Mouse (Mus musculus) forebrain, embryonic 16.5 days (tissue): ENCODE measurements around the gene Smox. TPM values are rescaled to one million over a fixed set of nuclear protein-coding genes. Genes with fewer than 3 reads are reported as not detected.

ENCODE experiments used
- ATAC-seq: fragments of 200-750 bp; cut with Nextera tagmentation; 2 replicates; pipeline ENCODE4 v1.8.0; 2017; ENCODE audit warnings: mild to moderate bottlenecking, moderate library complexity
- H3K27ac ChIP-seq: fragments of 300-500 bp; sonication (generic); 2 replicates; pipeline ENCODE4 v1.5.1; 2014; ENCODE audit warnings: low read length, control low read depth
- H3K27me3 ChIP-seq: fragments of 300-500 bp; sonication (generic); replicated peaks from 2 replicates; pipeline ENCODE4 v1.6.1; 2014; ENCODE audit warnings: low read length; ENCODE audit not compliant: control insufficient read depth, insufficient read depth
- H3K36me3 ChIP-seq: fragments of 300-500 bp; sonication (generic); 2 replicates; pipeline ENCODE4 v1.6.1; 2014; ENCODE audit not compliant: control insufficient read depth, insufficient read depth
- H3K4me1 ChIP-seq: fragments of 300-500 bp; sonication (generic); replicated peaks from 2 replicates; pipeline ENCODE4 v1.6.1; 2014; ENCODE audit warnings: low read length; ENCODE audit not compliant: control insufficient read depth, insufficient read depth
- H3K4me2 ChIP-seq: fragments of 300-500 bp; sonication (generic); 2 replicates; pipeline ENCODE4 v1.6.1; 2014; ENCODE audit warnings: mild to moderate bottlenecking, low read length, control low read depth
- H3K4me3 ChIP-seq: fragments of 300-500 bp; sonication (generic); replicated peaks from 2 replicates; pipeline ENCODE4 v1.5.1; 2014; ENCODE audit warnings: mild to moderate bottlenecking, low read length, control low read depth
- H3K9ac ChIP-seq: fragments of 300-500 bp; sonication (generic); replicated peaks from 2 replicates; pipeline ENCODE4 v1.6.1; 2014; ENCODE audit warnings: low read depth, low read length, control low read depth
- H3K9me3 ChIP-seq: fragments of 300-500 bp; sonication (generic); 2 replicates; pipeline ENCODE4 v1.6.1; 2016; ENCODE audit warnings: low read length; ENCODE audit not compliant: control insufficient read depth
- WGBS: fragments of 180-500 bp; shearing (Covaris S2); extraction: QIAGEN DNeasy Blood & Tissue Kit; methylation state at CpG from one replicate; pipeline ENCODE4 v1.1.7; 2014; 5-methylcytosine and 5-hydroxymethylcytosine counted together
- polyA plus RNA-seq: library from polyadenylated mRNA; unstranded; fragments of >200 nt; fragmentation: Nextera tagmentation; extraction: Ambion mirVana; gene quantifications from 2 replicates; pipeline ENCODE4 v1.2.1, GENCODE M21; 2015

Smox gene
- polyA plus RNA-seq, 1 experiment from 2014 or later = 57.2 TPM

DNA sequence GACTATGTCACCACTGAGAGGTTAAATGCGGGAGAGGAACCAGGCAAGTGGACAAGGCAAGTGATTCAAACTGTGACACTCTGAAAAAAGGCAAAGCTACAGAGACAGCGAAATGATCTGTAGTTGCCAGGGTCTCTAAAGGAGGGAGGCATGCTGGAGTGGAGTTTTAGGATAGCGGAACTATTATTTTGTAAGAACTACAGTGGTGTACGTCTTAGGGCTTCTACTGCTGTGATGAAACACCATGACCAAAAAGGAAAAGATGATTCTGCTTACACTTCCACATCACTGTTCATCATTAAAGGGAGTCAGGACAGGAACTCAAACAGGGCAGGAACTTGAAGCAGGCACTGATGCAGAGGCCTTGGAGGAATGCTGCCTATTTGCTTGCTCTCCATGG lies 12.4 kb upstream of the Smox start:
- Histone ChIP-seq H3K9ac (no peak overlapping the region), H3K4me1 (no peaks in the 10 kb centered on the region), H3K36me3 (no peaks in the 10 kb centered on the region), H3K27me3 (no peaks in the 10 kb centered on the region), H3K4me3 (no peak overlapping the region), H3K9me3 (no peaks in the 10 kb centered on the region), H3K4me2 (no peak overlapping the region), H3K27ac (no peak overlapping the region)
- 91% methylated on average over 4 of the region's 4 CpGs for WGBS
- no peak for ATAC-seq

DNA sequence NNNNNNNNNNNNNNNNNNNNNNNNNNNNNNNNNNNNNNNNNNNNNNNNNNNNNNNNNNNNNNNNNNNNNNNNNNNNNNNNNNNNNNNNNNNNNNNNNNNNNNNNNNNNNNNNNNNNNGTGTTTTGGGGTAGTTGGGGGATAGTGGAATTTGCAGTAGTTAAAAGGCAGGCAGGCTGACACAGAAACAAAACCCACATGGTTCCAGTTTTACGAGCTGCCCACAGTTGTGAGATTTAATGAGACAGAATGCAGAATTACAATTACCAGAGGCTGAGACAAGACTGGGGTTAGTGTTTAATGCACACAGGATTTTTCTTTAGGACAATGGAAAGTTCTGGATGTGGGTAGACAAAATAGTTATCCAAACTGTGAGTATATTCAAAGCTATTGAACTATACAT lies 9.6 kb upstream of the Smox start:
- 18% methylated on average over 1 of the region's 1 CpGs for WGBS
- Histone ChIP-seq H3K27me3 (no peaks in the 10 kb centered on the region), H3K9me3 (no peaks in the 10 kb centered on the region), H3K27ac (no peak overlapping the region), H3K4me2 (no peak overlapping the region), H3K4me1 (no peaks in the 10 kb centered on the region), H3K9ac (no peak overlapping the region), H3K4me3 (no peak overlapping the region), H3K36me3 (no peaks in the 10 kb centered on the region)
- ATAC-seq = no peak

GRCm38 (mm10) chr2:131482478-131482877 lies 8.8 kb upstream of the Smox start:
- Histone ChIP-seq H3K27me3 (no peaks in the 10 kb centered on the region), H3K27ac (no peak overlapping the region), H3K4me1 (no peaks in the 10 kb centered on the region), H3K36me3 (no peaks in the 10 kb centered on the region), H3K9ac (no peak overlapping the region), H3K4me3 (no peak overlapping the region), H3K4me2 (no peak overlapping the region), H3K9me3 (no peaks in the 10 kb centered on the region)
- ATAC-seq = no peak
- 89% methylated on average over 6 of the region's 6 CpGs for WGBS

DNA sequence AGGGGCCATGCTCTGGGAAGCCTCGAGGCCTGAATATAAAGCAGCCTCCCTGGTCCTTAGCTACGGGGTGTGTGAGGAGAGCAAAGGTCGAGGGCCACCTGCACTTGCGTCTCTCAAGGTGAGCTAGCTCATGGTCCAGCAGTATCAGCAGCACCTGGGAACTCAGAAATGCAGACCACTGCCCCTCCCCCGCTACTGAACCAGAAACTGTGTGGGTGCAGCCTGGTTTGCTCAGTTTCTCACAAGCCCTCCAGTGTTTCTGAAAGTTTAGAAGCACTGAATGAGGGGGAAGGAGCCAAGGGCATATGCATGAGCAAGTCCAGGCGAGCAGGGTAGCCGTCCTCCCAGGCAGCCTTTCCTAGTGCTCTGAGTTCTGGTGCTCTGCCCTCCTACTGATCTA lies 7.7 kb upstream of the Smox start:
- H3K36me3 ChIP-seq = no peaks in the 10 kb centered on the region
- no peak overlapping the region for H3K4me2 ChIP-seq
- no peaks in the 10 kb centered on the region for H3K27me3 ChIP-seq
- no peak for ATAC-seq
- H3K4me3 ChIP-seq = no peak overlapping the region
- H3K4me1 ChIP-seq = no peaks in the 10 kb centered on the region
- H3K9ac ChIP-seq = no peak overlapping the region
- WGBS = 77% methylated on average over 7 of the region's 7 CpGs
- H3K9me3 ChIP-seq = no peaks in the 10 kb centered on the region
- H3K27ac ChIP-seq = no peak overlapping the region

DNA sequence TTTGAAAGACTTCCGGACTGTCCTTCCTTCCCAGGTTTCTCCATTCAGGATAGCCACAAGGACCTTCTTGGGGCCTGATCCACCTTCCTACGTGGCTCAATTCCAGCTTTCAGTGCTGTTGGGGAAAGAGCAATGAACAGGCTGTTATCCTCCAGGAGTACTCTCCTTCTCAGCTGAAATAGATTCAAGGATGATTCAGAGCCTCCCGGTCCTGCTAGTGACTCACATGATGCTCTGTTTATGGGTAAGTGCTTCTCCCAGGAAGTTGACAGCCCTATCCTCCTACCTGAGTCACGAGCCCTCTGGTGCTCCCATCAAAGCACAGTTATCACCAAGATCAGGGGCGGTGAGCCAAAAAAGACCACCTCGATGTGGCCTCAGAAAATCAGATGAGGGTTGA lies 7.1 kb upstream of the Smox start:
- ATAC-seq = no peak
- no peak overlapping the region for H3K27ac ChIP-seq
- no peaks in the 10 kb centered on the region for H3K27me3 ChIP-seq
- H3K9me3 ChIP-seq = no peaks in the 10 kb centered on the region
- no peak overlapping the region for H3K9ac ChIP-seq
- H3K36me3 ChIP-seq = no peaks in the 10 kb centered on the region
- no peak overlapping the region for H3K4me2 ChIP-seq
- WGBS = 87% methylated on average over 6 of the region's 6 CpGs
- H3K4me1 ChIP-seq = no peaks in the 10 kb centered on the region
- H3K4me3 ChIP-seq = no peak overlapping the region

GRCm38 (mm10) chr2:131485126-131485525 lies 6.2 kb upstream of the Smox start:
- no peaks in the 10 kb centered on the region for H3K36me3 ChIP-seq
- H3K9me3 ChIP-seq = no peaks in the 10 kb centered on the region
- H3K9ac ChIP-seq = no peak overlapping the region
- H3K4me1 ChIP-seq = no peaks in the 10 kb centered on the region
- WGBS = 94% methylated on average over 15 of the region's 15 CpGs
- H3K4me3 ChIP-seq = no peak overlapping the region
- ATAC-seq = no peak
- H3K4me2 ChIP-seq = no peak overlapping the region
- no peak overlapping the region for H3K27ac ChIP-seq
- no peaks in the 10 kb centered on the region for H3K27me3 ChIP-seq

DNA sequence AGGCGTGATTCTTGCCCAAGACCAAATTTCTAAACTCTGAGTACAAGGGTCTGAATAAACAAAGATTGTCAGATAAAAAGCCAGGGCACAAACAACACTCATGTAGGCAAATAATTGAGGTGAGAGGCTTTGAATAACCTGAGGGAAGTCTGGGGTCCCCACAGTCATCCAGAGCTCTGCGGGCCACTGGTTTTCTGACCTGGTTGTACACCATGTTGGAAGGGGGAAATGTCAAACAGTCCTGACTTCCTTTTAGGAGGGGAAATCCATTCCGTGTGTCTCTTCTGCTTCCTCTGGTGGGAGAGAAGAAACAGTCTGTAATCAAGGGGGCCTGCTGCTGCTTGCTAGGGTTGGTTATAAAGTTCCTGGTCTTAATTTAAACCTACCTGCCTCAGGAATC lies 5.2 kb upstream of the Smox start:
- Histone ChIP-seq H3K4me3 (no peak overlapping the region), H3K9me3 (no peaks in the 10 kb centered on the region), H3K27me3 (no peaks in the 10 kb centered on the region), H3K9ac (no peak overlapping the region), H3K36me3 (no peaks in the 10 kb centered on the region), H3K4me2 (no peak overlapping the region), H3K4me1 (no peaks in the 10 kb centered on the region), H3K27ac (no peak overlapping the region)
- 86% methylated on average over 3 of the region's 3 CpGs for WGBS
- no peak for ATAC-seq

DNA sequence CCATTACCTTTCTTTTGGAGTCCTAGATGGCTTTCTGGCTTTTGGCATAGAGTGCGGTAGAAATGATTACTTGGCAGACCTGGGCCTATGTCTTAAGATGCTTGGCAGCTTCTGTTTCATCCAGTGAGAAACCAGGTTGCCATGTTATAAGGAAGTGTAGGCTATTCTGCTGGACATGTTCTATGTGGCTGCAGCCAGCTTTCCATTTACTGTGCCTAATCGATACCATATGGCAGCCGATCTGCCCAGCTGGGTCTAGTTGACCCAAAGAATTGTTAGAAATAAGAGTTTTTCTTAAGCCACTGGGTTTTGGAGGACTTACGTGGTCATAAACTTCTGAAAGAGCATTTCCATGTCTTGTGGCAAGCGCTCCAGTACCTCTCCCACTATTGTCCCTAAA lies 4.0 kb upstream of the Smox start:
- Histone ChIP-seq H3K27me3 (no peaks in the 10 kb centered on the region), H3K36me3 (no peaks in the 10 kb centered on the region), H3K9me3 (no peaks in the 10 kb centered on the region), H3K4me3 (no peak overlapping the region), H3K27ac (no peak overlapping the region), H3K4me1 (no peaks in the 10 kb centered on the region), H3K9ac (no peak overlapping the region), H3K4me2 (no peak overlapping the region)
- no peak for ATAC-seq
- 89% methylated on average over 5 of the region's 5 CpGs for WGBS

- H3K4me2 ChIP-seq = no peak overlapping the region
- ATAC-seq = no peak
- no peaks in the 10 kb centered on the region for H3K27me3 ChIP-seq
- 70% methylated on average over 4 of the region's 4 CpGs for WGBS
- H3K4me3 ChIP-seq = no peak overlapping the region
- no peak overlapping the region for H3K27ac ChIP-seq
- no peaks in the 10 kb centered on the region for H3K36me3 ChIP-seq
- no peak overlapping the region for H3K9ac ChIP-seq
- H3K9me3 ChIP-seq = no peaks in the 10 kb centered on the region
- H3K4me1 ChIP-seq = peaks cover 9% of the 10 kb centered on the region
These were observed 3.0 kb upstream of the Smox start for GRCm38 (mm10) chr2:131488261-131488660.

GRCm38 (mm10) chr2:131488870-131489269 lies 2.4 kb upstream of the Smox start:
- Histone ChIP-seq H3K36me3 (no peaks in the 10 kb centered on the region), H3K9me3 (no peaks in the 10 kb centered on the region), H3K4me3 (no peak overlapping the region), H3K4me2 (no peak overlapping the region), H3K27ac (no peak overlapping the region), H3K4me1 (peaks cover 13% of the 10 kb centered on the region), H3K9ac (no peak overlapping the region), H3K27me3 (no peaks in the 10 kb centered on the region)
- no peak for ATAC-seq
- 90% methylated on average over 2 of the region's 2 CpGs for whole genome bisulfite sequencing
